8 mouse cellular contexts compared by ENCODE assay signal in the genomic region with DNA sequence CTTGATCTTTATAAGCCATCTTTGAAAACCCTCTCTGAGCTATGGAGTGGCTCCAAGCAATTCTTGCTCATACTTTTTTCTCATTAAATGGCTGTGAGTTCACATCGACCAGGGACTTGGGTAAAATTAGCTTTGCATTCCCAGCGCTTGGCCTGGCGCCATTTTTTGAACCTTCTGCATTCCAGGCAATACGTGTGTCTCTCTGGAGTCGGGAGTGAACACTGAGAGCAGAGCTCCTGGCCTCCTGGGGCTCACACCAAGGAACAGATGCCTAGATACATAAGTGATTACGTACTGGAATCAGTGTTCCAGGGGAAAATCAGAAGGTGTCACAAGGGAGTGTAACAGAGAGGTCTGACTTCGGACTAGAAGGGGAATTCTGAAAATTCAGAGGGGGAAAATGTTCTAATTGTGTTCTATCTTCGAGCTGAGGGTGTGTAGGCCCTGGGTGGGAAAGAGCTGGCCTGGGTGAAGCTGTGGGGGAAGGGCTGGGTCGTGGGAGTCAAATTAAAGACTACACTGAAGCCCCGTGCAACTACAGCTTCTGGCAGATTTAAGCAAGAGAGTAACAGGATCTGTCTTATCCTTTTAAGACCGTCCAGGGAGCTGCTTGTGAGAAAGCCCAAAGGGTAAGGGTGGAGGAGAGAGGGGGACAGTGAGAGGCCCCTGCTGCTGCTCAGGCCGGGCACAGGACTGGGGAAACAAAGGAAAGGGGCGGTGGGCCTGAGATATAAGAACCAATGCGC.
A peak's percentile ranks its signal among the peaks of the same experiment; 100 is the strongest.
DNase-seq lines count a peak whose midpoint lies in the region; ATAC-seq and TF ChIP-seq lines count a peak whose summit lies in the region.

No protein-coding gene starts in this region.

- no peaks in the 10 kb centered on the region for H3K27me3 ChIP-seq in Patski
- no peaks in the 10 kb centered on the region for H3K27me3 ChIP-seq in forebrain, embryonic 14.5 days (replicated peaks; ENCODE audit: control insufficient read depth, insufficient read depth, low read length)
- H3K27me3 ChIP-seq in limb, embryonic 12.5 days: no peaks in the 10 kb centered on the region

- DNase-seq in 3134 (ENCODE audit: extremely low read depth, insufficient read length, low spot score): peak; percentile 16
- peak; percentile 82 for DNase-seq in Patski (ENCODE audit: low read depth, low spot score)
- DNase-seq in forebrain, embryonic 14.5 days (ENCODE audit: low spot score): peak; percentile 53
- peak; percentile 59 to 66 for DNase-seq in heart, postnatal 36 days
- peak; percentile 68 for DNase-seq in testis, postnatal 10 days (ENCODE audit: low spot score)
- DNase-seq in thymus, postnatal 0 days (ENCODE audit: low spot score): no peak
- DNase-seq in layer of hippocampus, adult 18-20 months (ENCODE audit: low spot score in 2 of 2): no peak

- CTCF ChIA-PET in Patski (lab: Charles Lee): interaction anchor here (0.8 to 1.9 kb wide), 4 partner anchors 12 to 184 kb away, joined by 3 to 7 read pairs (median 4); no protein-coding TSS in a partner anchor

- POLR2A ChIA-PET in Patski (lab: Charles Lee): interaction anchor here (0.7 kb wide), 1 partner anchor 56 kb away, joined by 3 read pairs; no protein-coding TSS in a partner anchor

- H3K9ac ChIP-seq in forebrain, embryonic 14.5 days (ENCODE audit: low read length): no peak overlapping the region
- no peak overlapping the region for H3K9ac ChIP-seq in limb, embryonic 12.5 days (replicated peaks)

- no peaks in the 10 kb centered on the region for H3K9me3 ChIP-seq in forebrain, embryonic 14.5 days (replicated peaks; ENCODE audit: control insufficient read depth, low read length)
- H3K9me3 ChIP-seq in limb, embryonic 12.5 days: no peaks in the 10 kb centered on the region

- no peak for TF ChIP-seq CTCF in Patski (IDR thresholded peaks at IDR 0.05)

- H3K4me3 ChIP-seq in forebrain, embryonic 14.5 days (ENCODE audit: low read depth, low read length): no peak overlapping the region
- no peak overlapping the region for H3K4me3 ChIP-seq in limb, embryonic 12.5 days (replicated peaks)

- ATAC-seq in Patski: peak; percentile 75
- ATAC-seq in forebrain, embryonic 14.5 days: no peak; the same call in 1 of the 2 replicates
- ATAC-seq in limb, embryonic 12.5 days (ENCODE audit: insufficient number of reproducible peaks, insufficient read depth, low FRiP score, low TSS enrichment, low read depth): peak; percentile 57; the same call in 1 of the 2 replicates

- H3K4me1 ChIP-seq in forebrain, embryonic 14.5 days (ENCODE audit: control insufficient read depth, insufficient read depth, low read length): peaks cover 16% of the 10 kb centered on the region
- peaks cover 81% of the 10 kb centered on the region for H3K4me1 ChIP-seq in limb, embryonic 12.5 days (replicated peaks)

- no peak overlapping the region for H3K4me2 ChIP-seq in forebrain, embryonic 14.5 days (ENCODE audit: low read length)
- 0 out of 2 replicates have a peak overlapping the region, but pooled peaks have one; percentile 1 for H3K4me2 ChIP-seq in limb, embryonic 12.5 days

- no peaks in the 10 kb centered on the region for H3K36me3 ChIP-seq in forebrain, embryonic 14.5 days (ENCODE audit: control insufficient read depth, insufficient read depth, low read length)
- H3K36me3 ChIP-seq in limb, embryonic 12.5 days: no peaks in the 10 kb centered on the region

- WGBS in forebrain, embryonic 14.5 days: 45% methylated on average over 14 of the region's 14 CpGs
- 24% methylated on average over 14 of the region's 14 CpGs for WGBS in limb, embryonic 12.5 days

- no peak overlapping the region for H3K27ac ChIP-seq in forebrain, embryonic 14.5 days (ENCODE audit: low read depth, low read length)
- peak overlapping the region; percentile 96 for H3K27ac ChIP-seq in limb, embryonic 12.5 days

- intact Hi-C loops in heart, postnatal 36 days (cut with DNase I): loop anchor here (5.0 kb wide), 1 partner anchor 33 kb away; no protein-coding TSS in a partner anchor

- in situ Hi-C loops in Patski (cut with MboI; ENCODE audit: low pct_unique_long_range_greater_than_20kb): no loop called here

Comparison
In these comparisons a context has a peak if more than half of its experiments do, and no peak if none do; other contexts are left out.
1. DNase-seq: peak in 3134 (single experiment), Patski (single experiment), forebrain, embryonic 14.5 days (single experiment), heart, postnatal 36 days (2 of 2) and testis, postnatal 10 days (single experiment); none in thymus, postnatal 0 days (single experiment) and layer of hippocampus, adult 18-20 months (0 of 2).